Mouse (Mus musculus) c-Kit-positive CD71-positive TER-119-positive erythroid progenitor cells, embryonic 14.5 days (primary cell): ENCODE measurements at regions not wholly inside any gene's neighbourhood (a gene's known extent, or its start where the extent isn't known, plus 50 kb on each side); places are given as distances from the start of the nearest gene placed in this dataset.
A peak's percentile ranks its signal among the peaks of the same experiment; 100 is the strongest.

Experiments
- DNase-seq: peaks from one replicate; pipeline ENCODE4 v3.0.0-alpha.2; 2013; ENCODE audit warnings: low spot score

GRCm38 (mm10) chr10:68842023-68842735, 118.7 kb downstream of the Tmem26 start:
- no peak for DNase-seq

DNA sequence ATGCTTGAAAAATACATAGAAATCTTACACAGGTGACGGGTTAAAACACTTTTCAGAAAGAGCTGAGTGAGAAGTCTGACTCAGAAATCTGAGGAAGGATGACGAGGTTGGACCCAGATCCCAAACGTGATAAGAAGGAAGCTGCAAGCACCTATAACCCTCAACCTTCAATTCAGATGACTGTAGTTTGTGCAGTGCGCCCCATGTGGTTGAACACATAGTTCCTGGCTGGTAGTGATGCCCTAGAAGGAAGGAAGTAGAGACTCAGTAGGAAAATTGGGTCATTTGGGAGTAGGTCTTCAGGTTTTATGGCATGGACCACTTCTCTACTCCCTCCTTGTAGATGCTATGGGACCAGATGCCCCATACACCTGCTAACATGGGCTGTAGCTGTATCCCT, 120.6 kb downstream of the Tmem26 start:
- no peak for DNase-seq

DNA sequence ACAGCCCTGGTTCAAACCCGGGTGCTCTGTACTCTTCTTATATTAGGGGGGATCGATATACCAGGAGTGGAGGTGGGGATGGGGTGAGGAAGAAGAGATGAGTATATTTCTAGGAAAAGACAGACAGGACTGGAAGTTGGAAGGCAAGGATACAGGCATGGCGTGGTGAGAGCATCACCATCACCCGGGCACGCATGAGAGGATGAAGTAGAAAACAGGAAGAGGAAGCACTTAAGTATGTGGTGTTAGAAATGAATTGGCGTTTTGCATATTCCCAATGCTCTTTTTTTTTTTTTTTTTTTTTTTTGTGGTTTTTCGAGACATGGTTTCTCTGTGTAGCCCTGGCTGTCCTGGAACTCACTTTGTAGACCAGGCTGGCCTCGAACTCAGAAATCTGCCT, 121.2 kb downstream of the Tmem26 start:
- no peak for DNase-seq

DNA sequence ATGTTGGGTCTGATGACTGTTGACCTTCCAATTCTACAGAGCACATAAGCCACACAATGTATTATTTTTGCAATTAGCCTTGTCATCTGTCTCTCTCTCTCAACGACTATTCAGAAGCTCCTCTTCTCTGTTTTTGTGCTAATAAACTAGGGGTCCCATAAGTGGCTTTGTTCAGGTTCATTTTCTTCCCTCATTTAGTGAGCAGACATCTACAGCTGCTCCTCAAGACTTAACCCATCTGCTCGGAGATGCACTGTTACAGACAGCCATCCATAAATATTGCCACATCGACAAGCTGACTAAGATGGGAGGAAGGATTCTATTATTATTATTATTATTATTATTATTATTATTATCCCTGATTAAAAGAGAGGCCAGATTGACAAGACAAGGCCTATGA, 127.7 kb downstream of the Tmem26 start:
- DNase-seq: no peak

- no peak for DNase-seq
Observed at GRCm38 (mm10) chr10:68855934-68856891, 132.8 kb downstream of the Tmem26 start.

DNA sequence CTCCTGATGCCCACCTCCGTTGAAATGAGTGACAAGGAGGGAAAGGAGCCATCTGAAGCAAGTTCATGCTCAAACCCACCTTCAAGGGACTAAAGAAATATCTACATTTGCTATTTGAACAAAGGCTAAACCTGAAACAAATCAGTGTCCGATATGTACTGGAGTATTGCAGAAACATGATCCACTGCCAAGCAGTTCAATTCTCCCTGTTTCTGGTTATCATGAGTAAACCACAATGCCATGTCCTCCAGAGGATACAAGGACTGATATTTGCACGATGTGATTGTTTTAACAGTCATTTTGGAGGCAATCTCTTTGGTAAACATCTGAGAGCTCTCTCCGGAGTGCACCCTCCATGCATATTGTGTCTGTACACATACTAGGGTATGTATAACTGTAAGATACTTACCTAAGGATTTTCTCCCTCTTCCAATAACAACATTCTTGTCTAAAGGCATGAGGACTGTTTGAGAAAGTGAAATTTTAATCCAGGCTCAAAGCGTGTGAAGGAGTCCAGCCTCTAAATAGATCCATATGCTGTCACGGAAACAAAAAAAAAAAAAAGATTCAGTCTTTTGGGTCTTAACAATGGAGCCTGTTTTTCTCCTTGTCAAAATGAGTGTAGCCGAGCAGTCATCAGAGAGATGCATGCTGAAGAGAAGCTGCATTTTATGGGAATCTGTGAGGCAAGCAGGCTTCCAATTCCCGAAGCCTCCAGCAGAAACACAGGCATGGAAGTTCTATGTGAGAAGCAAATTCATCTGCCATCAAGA, 141.3 kb downstream of the Tmem26 start:
- DNase-seq: no peak

DNA sequence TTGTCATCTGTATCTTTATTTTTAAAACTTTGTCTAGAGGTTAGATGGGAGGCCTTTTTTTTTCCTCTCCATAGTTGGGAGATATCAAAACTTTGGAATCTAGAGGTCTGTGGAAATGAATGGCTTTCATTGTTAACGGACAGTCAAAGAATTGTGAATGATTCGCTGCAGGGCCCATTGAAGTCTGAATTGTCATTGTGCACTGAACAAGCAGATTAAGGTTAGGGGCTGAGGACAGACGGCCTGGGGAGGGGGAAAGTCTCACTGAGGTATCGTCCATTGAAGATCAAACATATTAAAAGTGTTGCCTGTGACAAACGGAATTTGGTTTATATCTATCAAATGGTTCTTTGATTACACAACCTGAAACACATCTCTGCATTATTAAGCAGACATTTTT, 142.3 kb downstream of the Tmem26 start:
- no peak for DNase-seq

DNA sequence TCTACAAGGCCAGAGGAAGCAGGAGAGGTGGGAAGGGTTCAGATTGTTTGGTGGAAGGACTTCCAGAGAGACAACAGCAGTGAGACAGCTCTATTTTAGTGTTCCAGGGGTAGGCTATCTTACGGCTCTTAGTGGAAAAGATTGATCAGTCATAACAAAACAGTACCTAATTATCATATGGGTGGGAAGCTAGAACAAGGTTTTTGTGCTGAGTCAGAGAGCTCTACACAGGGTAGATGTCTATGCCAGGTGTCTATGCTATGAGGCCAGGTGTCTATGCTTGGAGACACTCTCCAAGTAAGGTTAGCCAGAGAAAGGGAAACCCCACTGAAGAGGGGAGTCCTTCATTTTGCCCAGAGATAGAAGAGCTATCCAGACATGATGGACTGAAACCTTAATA, 143.9 kb downstream of the Tmem26 start:
- no peak for DNase-seq

DNA sequence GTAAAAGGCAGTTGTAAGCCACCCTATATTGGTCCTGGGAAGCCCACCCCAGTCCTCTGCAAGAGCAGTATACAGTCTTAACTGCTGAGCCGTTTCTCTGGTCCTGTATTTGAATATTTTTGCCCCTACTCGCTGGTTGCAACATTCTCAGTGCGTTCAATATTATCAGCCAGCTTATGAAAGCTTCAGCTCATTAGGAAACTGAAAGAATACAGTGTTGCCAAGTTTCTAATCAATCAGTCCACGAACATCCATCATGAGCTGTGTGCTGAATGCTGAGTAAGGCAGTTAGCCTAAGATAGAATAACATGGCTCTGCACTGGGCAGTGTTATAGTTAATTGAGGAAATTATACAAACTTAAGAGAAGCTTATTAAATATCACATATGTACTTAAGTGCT, 148.7 kb downstream of the Tmem26 start:
- no peak for DNase-seq

- DNase-seq: no peak
Observed at GRCm38 (mm10) chr10:68875641-68876040, 152.2 kb downstream of the Tmem26 start.

DNA sequence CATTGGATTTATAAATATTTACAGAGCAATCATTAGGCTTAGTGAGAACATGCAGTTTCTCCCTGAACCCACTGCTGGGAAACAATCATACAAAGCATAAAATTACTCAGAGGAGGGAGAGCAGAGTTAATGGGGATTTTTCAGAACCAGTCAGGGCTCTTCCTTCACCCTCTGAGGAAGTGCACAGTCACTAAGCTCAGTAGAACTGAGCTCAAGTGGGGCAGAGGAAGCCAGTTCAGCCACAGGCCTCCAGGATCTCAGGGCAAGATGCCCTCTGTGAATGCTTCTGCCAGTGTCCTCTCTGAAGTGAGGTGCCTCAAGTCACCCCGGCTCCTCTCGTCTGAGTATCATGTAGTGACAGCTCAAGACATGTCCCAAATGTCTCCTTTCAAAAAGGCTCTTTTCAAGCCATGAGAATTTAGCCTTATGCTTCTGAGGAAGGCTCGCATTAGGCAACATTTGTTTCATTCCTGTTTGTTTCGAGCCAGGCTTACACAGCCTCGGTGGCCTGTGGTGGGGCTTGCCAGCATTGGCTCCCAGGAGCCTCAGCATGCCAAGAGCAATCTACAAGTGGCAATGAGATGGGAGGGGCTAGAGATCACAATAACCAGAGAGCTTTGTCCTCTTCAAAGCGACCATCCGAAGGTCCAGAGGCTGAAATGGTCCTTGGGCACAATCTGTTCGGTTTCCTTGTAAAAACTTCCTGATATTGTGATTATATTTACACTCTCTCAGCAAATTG, 169.8 kb downstream of the Tmem26 start:
- DNase-seq: no peak

DNA sequence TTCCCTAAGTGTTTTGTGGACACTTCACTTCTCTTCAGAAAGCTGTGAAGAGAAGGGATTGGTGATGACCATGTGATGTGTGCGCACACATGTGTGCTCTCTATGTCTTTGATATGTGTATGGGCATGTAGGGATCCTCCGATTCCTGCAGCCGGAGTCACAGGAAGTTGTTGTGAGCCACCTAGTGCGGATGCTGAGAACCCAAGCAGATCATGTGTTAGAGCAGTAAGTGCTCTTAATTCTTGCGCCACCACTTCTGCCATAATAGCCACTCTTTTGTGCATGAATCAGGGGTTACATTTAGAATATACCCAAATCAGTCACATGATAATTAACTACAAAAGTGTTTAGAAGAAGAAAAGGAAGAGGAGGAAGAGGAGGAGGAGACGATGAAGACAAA, 170.7 kb downstream of the Tmem26 start:
- no peak for DNase-seq

DNA sequence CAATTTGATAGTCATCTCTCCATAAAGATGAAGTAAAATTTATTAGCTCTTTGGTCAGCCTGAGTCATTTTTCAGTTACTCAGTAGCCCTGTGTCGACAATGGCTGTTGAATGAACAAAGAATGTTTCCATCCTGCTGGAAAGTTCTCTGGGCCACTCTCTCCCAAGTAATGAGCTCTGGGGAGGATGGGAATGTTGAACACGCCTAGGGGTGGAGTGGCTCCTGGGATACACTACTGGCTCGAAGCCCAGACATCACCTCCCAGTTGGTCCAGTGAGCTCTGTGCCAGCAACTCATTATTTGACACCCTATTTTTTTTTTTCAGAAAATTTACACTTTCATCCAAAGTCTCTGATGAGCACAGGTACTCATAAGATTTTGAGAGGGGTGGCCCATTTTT, 174.1 kb downstream of the Tmem26 start:
- DNase-seq: no peak

- DNase-seq: no peak
Observed at GRCm38 (mm10) chr10:68901168-68901567, 177.7 kb downstream of the Tmem26 start.

DNA sequence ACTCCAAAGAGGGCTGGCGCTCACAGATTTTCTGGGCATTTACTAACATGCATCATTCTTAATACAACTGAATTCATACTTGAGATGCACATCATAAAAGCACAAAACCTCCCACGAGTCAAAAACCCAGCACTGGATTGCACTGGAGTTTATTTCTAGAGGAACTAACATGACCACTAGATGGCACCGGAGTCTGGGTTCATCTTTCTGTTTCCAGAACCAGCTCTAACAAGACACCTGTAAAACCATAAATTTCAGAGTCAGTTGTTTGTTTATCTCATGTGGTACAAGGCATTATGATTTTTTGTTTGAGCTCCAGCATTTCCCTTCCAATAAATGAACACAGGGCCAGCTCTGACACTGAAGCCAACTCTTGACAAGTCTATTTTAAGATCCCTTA, 179.2 kb downstream of the Tmem26 start:
- DNase-seq: no peak

- DNase-seq: no peak
Observed at GRCm38 (mm10) chr10:68904337-68904736, 180.9 kb downstream of the Tmem26 start.

DNA sequence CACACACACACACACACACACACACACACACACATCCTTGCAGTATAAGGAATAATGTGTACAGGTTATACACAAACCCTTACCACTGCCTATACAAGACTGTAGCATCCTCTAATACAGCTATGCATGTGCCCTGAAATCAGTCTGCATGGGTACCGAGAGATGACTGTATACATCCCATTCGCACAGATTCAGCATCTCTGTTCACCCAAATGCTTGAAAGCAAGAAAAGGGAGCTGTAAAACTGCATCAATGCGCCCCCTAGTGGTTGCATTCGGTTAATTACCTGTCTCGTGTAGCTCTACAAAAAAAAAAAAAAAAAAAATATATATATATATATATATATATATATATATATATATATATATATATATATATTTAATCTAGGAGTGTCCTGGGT, 184.8 kb downstream of the Tmem26 start:
- peak; percentile 29 for DNase-seq

DNA sequence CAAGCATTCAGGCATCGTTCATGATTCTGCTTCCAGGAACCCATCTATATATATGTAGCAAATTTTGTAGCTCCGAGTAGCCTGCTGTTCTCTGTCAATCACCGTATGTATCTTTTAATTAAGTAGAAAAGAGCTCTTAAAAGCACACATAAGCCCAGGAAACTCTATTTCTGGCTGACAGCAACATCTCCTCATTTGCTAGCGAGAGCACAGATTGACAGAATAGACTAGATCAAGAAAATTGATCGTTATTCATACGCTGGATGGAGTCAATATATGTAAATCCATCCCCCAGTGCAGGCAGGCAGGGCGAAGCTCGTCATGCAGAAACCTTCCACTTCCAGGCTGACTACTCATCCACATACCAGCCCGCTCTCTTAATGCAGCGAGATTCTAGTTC, 185.6 kb downstream of the Tmem26 start:
- DNase-seq: no peak

- DNase-seq: no peak
Observed at GRCm38 (mm10) chr10:68916147-68916546, 192.7 kb downstream of the Tmem26 start.

- no peak for DNase-seq
Observed at GRCm38 (mm10) chr10:68935843-68936242, 212.4 kb downstream of the Tmem26 start.

DNA sequence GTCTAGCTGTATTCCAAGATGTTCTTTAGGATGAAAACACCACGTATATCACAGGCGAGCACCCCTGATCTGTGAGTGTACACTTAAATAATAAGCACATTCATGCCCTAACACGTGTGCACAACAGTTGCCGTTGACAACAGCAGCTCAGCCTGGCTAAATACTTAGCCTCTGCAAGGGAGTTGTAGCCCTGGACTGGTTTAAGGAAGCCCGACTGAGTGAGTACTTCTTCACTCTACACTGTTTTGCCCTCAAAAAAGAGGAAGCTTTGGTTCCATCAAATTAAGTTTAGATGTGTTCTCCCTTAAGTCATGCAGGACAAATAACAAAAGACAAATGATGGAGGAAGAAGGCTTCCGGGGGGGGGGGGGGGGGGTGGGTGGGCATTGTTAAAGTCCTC, 208.0 kb upstream of the Rhobtb1 start:
- no peak for DNase-seq

DNA sequence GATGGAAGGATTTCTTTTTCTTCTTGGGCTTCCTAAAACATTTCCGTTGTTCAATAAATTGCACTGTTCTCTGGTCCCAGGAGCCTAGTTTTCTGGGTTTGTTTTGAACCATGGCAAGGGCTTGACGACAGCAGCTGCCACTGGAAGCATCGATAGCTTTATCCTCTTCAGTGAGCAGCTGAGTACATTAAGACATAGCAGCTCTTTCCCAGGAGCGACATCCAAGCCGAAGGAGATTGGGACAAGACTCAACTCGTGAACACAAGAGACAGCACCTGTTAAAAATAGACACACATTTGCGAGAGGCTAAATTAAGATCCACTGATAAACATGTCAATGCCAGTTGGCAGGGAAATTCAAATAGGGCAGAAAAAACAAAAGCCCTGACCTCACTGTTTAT, 194.7 kb upstream of the Rhobtb1 start:
- DNase-seq: no peak
